In genomic region chr2:118687791-118688190, GRCm38 (mm10) we compare ENCODE assay signal across 28 mouse cellular contexts. TPM values are rescaled to one million over a fixed set of nuclear protein-coding genes. Genes with fewer than 3 reads are reported as not detected.
DNase-seq lines count a peak whose midpoint lies in the region; ATAC-seq lines count a peak whose summit lies in the region.
"Had no signal": no experiment of that assay in that cellular context is flagged by ENCODE, and none has a peak within 500 bp of the region (broad histone marks: within the 10 kb centered on the region; RNA-seq: fewer than 3 reads in every experiment).

No protein-coding gene starts in this region.

- H3K27me3 ChIP-seq in kidney, embryonic 16.5 days (ENCODE audit: insufficient read depth, low read length): peaks cover 2% of the 10 kb centered on the region; the same call in 1 of the 2 replicates
- H3K27me3 ChIP-seq: embryonic facial prominence, embryonic 15.5 days; Patski had no signal

- no peak for ATAC-seq in kidney, embryonic 16.5 days (ENCODE audit: low FRiP score, low TSS enrichment)
- ATAC-seq: midbrain, embryonic 16.5 days; Patski had no signal

- H3K9me3 ChIP-seq in kidney, embryonic 16.5 days (ENCODE audit: low read length): no peaks in the 10 kb centered on the region
- H3K9me3 ChIP-seq: embryonic facial prominence, embryonic 10.5 days; embryonic facial prominence, embryonic 15.5 days; forebrain, embryonic 12.5 days; heart, embryonic 13.5 days; hindbrain, embryonic 10.5 days; hindbrain, embryonic 15.5 days had no signal

- H3K4me1 ChIP-seq in kidney, embryonic 16.5 days (ENCODE audit: insufficient read depth, low read length): no peaks in the 10 kb centered on the region
- H3K4me1 ChIP-seq: embryonic facial prominence, embryonic 10.5 days; forebrain, embryonic 12.5 days; hindbrain, embryonic 15.5 days had no signal

- 92% methylated on average over 3 of the region's 3 CpGs for WGBS in kidney, embryonic 16.5 days

- no peak overlapping the region for H3K27ac ChIP-seq in kidney, embryonic 16.5 days (ENCODE audit: low read length)
- H3K27ac ChIP-seq: embryonic facial prominence, embryonic 10.5 days; embryonic facial prominence, embryonic 15.5 days; forebrain, embryonic 12.5 days; heart, embryonic 13.5 days; hindbrain, embryonic 10.5 days; hindbrain, embryonic 15.5 days; liver, embryonic 14.5 days; stomach, postnatal 0 days had no signal

- H3K4me3 ChIP-seq in kidney, embryonic 16.5 days (ENCODE audit: low read length): no peak overlapping the region
- H3K4me3 ChIP-seq: embryonic facial prominence, embryonic 10.5 days; embryonic facial prominence, embryonic 15.5 days; forebrain, embryonic 12.5 days; heart, embryonic 13.5 days; hindbrain, embryonic 10.5 days; hindbrain, embryonic 15.5 days had no signal

- no peak overlapping the region for H3K9ac ChIP-seq in kidney, embryonic 16.5 days (replicated peaks; ENCODE audit: low read length)
- H3K9ac ChIP-seq: embryonic facial prominence, embryonic 15.5 days; forebrain, embryonic 12.5 days; heart, embryonic 13.5 days; hindbrain, embryonic 15.5 days; liver, embryonic 14.5 days; lung, embryonic 14.5 days had no signal

- H3K4me2 ChIP-seq in kidney, embryonic 16.5 days (replicated peaks; ENCODE audit: low read depth, low read length): no peak overlapping the region
- H3K4me2 ChIP-seq: embryonic facial prominence, embryonic 15.5 days; forebrain, embryonic 12.5 days; heart, embryonic 13.5 days; hindbrain, embryonic 15.5 days; lung, embryonic 14.5 days; midbrain, embryonic 11.5 days had no signal

- DNase-seq in kidney, adult 11 months: peak; percentile 63
- peak; percentile 58 to 77 for DNase-seq in kidney, postnatal 25 days
- no peak for DNase-seq in kidney, postnatal 10 days
- DNase-seq in adrenal gland, adult 8-10 months: peak; percentile 59
- DNase-seq in adrenal gland, postnatal 36 days: peak; percentile 80 to 84
- DNase-seq in lung, postnatal 14 days: no peak
- DNase-seq: cerebellum, adult 8-10 months; cerebellum, postnatal 25 days; gastrocnemius, postnatal 10 days; heart, postnatal 14 days; layer of hippocampus, postnatal 36 days; left cerebral cortex, postnatal 4 days; lung, embryonic 14.5 days; right cerebral cortex, postnatal 4 days had no signal

- no peaks in the 10 kb centered on the region for H3K36me3 ChIP-seq in kidney, embryonic 16.5 days (ENCODE audit: insufficient read depth, low read length)
- H3K36me3 ChIP-seq: embryonic facial prominence, embryonic 10.5 days; embryonic facial prominence, embryonic 15.5 days; forebrain, embryonic 12.5 days; heart, embryonic 13.5 days; hindbrain, embryonic 10.5 days had no signal

RNA-seq across cellular contexts. Expression of gene Ankrd63, which starts 16.0 kb away (rescaled TPM):
- 0.25 and 0.30 TPM in 2 replicates for polyA plus RNA-seq in kidney, embryonic 16.5 days (2015; fragmentation: Nextera tagmentation; extraction: Ambion mirVana)
- under 1 TPM; 0.11 to 0.84 (median 0.36) TPM for total RNA-seq in adrenal gland, adult 8-10 months (2022)
- total RNA-seq in adrenal gland, postnatal 36 days (2021): under 1 TPM; 0.10 to 0.30 TPM
- polyA plus RNA-seq: embryonic facial prominence, embryonic 10.5 days; hindbrain, embryonic 10.5 days; lung, embryonic 14.5 days; midbrain, embryonic 11.5 days; midbrain, embryonic 16.5 days; neural tube, embryonic 11.5 days; thymus, postnatal 0 days had no signal

RNA-seq across cellular contexts. Expression of gene Pak6, which starts 24.7 kb away (rescaled TPM):
- polyA plus RNA-seq in kidney, embryonic 16.5 days (2015; fragmentation: Nextera tagmentation; extraction: Ambion mirVana): 0.60 and 1.4 TPM in 2 replicates
- total RNA-seq in adrenal gland, adult 8-10 months (2022): 10 to 100 TPM; 27.0 to 35.6 (median 28.7) TPM
- total RNA-seq in adrenal gland, postnatal 36 days (2021): 10 to 100 TPM; 17.9 to 26.0 TPM

RNA-seq across cellular contexts. Expression of gene Plcb2, which starts 40.4 kb away (rescaled TPM):
- polyA plus RNA-seq in kidney, embryonic 16.5 days (2015; fragmentation: Nextera tagmentation; extraction: Ambion mirVana): 1.4 and 1.7 TPM in 2 replicates
- 1 to 10 TPM; 2.0 to 4.1 (median 3.0) TPM for total RNA-seq in adrenal gland, adult 8-10 months (2022)
- 1 to 10 TPM; 1.4 to 1.7 TPM for total RNA-seq in adrenal gland, postnatal 36 days (2021)

RNA-seq across cellular contexts. Expression of gene Inafm2, which starts 57.8 kb away (rescaled TPM):
- 15.2 and 16.3 TPM in 2 replicates for polyA plus RNA-seq in kidney, embryonic 16.5 days (2015; fragmentation: Nextera tagmentation; extraction: Ambion mirVana)
- 10 to 100 TPM; 36.3 to 48.6 (median 39.9) TPM for total RNA-seq in adrenal gland, adult 8-10 months (2022)
- 10 to 100 TPM; 35.5 to 40.5 TPM for total RNA-seq in adrenal gland, postnatal 36 days (2021)

Comparison
In these comparisons a context has a peak if more than half of its experiments do, and no peak if none do; other contexts are left out.
1. DNase-seq: peak in kidney, adult 11 months (single experiment), kidney, postnatal 25 days (2 of 2), adrenal gland, adult 8-10 months (single experiment) and adrenal gland, postnatal 36 days (2 of 2); none in kidney, postnatal 10 days (single experiment) and lung, postnatal 14 days (single experiment).